Comparison of ENCODE assay signal across 8 mouse cellular contexts in genomic region chr14:54475941-54476844, GRCm38 (mm10). TPM values are rescaled to one million over a fixed set of nuclear protein-coding genes. Genes with fewer than 3 reads are reported as not detected.
DNase-seq lines count a peak whose midpoint lies in the region; ATAC-seq and TF ChIP-seq lines count a peak whose summit lies in the region.

Rem2 (plus strand) TSS chr14:54476100.

- H3K4me1 ChIP-seq in MEL (ENCODE audit: control insufficient read depth in 1 of 2, insufficient read depth in 2 of 2, low read length in 2 of 2): peaks cover 19 to 29% of the 10 kb centered on the region in 2 experiments
- peaks cover 21% of the 10 kb centered on the region for H3K4me1 ChIP-seq in embryonic facial prominence, embryonic 14.5 days (ENCODE audit: control insufficient read depth, insufficient read depth, low read length)
- H3K4me1 ChIP-seq in stomach, embryonic 15.5 days: peaks cover 26% of the 10 kb centered on the region

- H3K9ac ChIP-seq in MEL (ENCODE audit: control insufficient read depth, low read depth, low read length, poor library complexity, severe bottlenecking): peak within 1 kb of the TSS; percentile 49; the same call in 1 of the 2 replicates
- peak within 1 kb of the TSS; percentile 65 for H3K9ac ChIP-seq in embryonic facial prominence, embryonic 14.5 days (ENCODE audit: low read depth, low read length)
- peak within 1 kb of the TSS; percentile 27; the same call in 1 of the 2 replicates for H3K9ac ChIP-seq in stomach, embryonic 15.5 days

- peaks cover 0 to 22% of the 10 kb centered on the region in 2 experiments; a peak in 2 of 4 replicates for H3K36me3 ChIP-seq in MEL (ENCODE audit: control insufficient read depth in 1 of 2, insufficient read depth in 2 of 2, low read length in 2 of 2)
- 0 out of 2 replicates have a peak, but pooled peaks cover 5% of the 10 kb centered on the region for H3K36me3 ChIP-seq in embryonic facial prominence, embryonic 14.5 days (ENCODE audit: control insufficient read depth, insufficient read depth, low read length)
- H3K36me3 ChIP-seq in stomach, embryonic 15.5 days: peaks cover 4% of the 10 kb centered on the region; the same call in 1 of the 2 replicates

- no peaks in the 10 kb centered on the region for H3K27me3 ChIP-seq in MEL (ENCODE audit: control insufficient read depth in 1 of 2, insufficient read depth in 2 of 2, low read length in 2 of 2)
- H3K27me3 ChIP-seq in embryonic facial prominence, embryonic 14.5 days (replicated peaks; ENCODE audit: control insufficient read depth, insufficient read depth, low read length): peaks cover 27% of the 10 kb centered on the region
- H3K27me3 ChIP-seq in stomach, embryonic 15.5 days (replicated peaks): peaks cover 25% of the 10 kb centered on the region; the same call in 1 of the 2 replicates

- peak within 1 kb of the TSS; percentile 80 for H3K27ac ChIP-seq in MEL (ENCODE audit: control insufficient read depth, low read depth, low read length)
- H3K27ac ChIP-seq in embryonic facial prominence, embryonic 14.5 days (replicated peaks; ENCODE audit: low read depth, low read length): no peak within 1 kb of the TSS; the same call in 1 of the 2 replicates
- peak within 1 kb of the TSS; percentile 37; the same call in 1 of the 2 replicates for H3K27ac ChIP-seq in left cerebral cortex, adult 2 months
- no peak within 1 kb of the TSS for H3K27ac ChIP-seq in stomach, embryonic 15.5 days

- intact Hi-C loops in left cerebral cortex, adult 2 months (cut with DNase I): no loop called here

- H3K9me3 ChIP-seq in MEL (replicated peaks; ENCODE audit: insufficient read depth, low read length): no peaks in the 10 kb centered on the region
- no peaks in the 10 kb centered on the region for H3K9me3 ChIP-seq in embryonic facial prominence, embryonic 14.5 days (ENCODE audit: control insufficient read depth, low read length)
- no peaks in the 10 kb centered on the region for H3K9me3 ChIP-seq in stomach, embryonic 15.5 days

- no peak within 1 kb of the TSS for H3K4me3 ChIP-seq in MEL (ENCODE audit: control insufficient read depth in 1 of 2, insufficient read depth in 1 of 2, low read depth in 2 of 2, low read length in 2 of 2)
- peak within 1 kb of the TSS; percentile 46 for H3K4me3 ChIP-seq in embryonic facial prominence, embryonic 14.5 days (ENCODE audit: low read depth, low read length)
- H3K4me3 ChIP-seq in left cerebral cortex, adult 2 months: peak within 1 kb of the TSS; percentile 59
- peak within 1 kb of the TSS; percentile 44 for H3K4me3 ChIP-seq in stomach, embryonic 15.5 days (replicated peaks)

- no peaks in the 10 kb centered on the region for H3K79me2 ChIP-seq in MEL (ENCODE audit: control insufficient read depth, insufficient read depth, low read length, poor library complexity)

- TF ChIP-seq POLR2A in MEL (IDR thresholded peaks at IDR 0.05; ENCODE audit: control insufficient read depth in 1 of 2, insufficient read depth in 1 of 2, low read depth in 1 of 2, low read length in 2 of 2, poor library complexity in 1 of 2): no peak

- DNase-seq in MEL (ENCODE audit: low read depth, low spot score): no peak
- DNase-seq in adrenal gland, postnatal 25 days: peak; percentile 40
- DNase-seq in embryonic facial prominence, embryonic 14.5 days (ENCODE audit: low spot score): peak; percentile 85
- DNase-seq in induced T-regulatory cell, adult 2 months (ENCODE audit: low read depth): peak; percentile 43
- DNase-seq in left cerebral cortex, adult 2 months (ENCODE audit: extremely low spot score in 1 of 2, low spot score in 2 of 2): peak; percentile 53 to 68
- DNase-seq in lung, postnatal 36 days: peak; percentile 86
- DNase-seq in ovary, postnatal 10 days (ENCODE audit: low spot score): no peak

- peak within 1 kb of the TSS; percentile 88 for H3K4me2 ChIP-seq in embryonic facial prominence, embryonic 14.5 days (ENCODE audit: low read depth, low read length)
- H3K4me2 ChIP-seq in stomach, embryonic 15.5 days: peak within 1 kb of the TSS; percentile 84

- TF ChIP-seq RAD21 in MEL (IDR thresholded peaks at IDR 0.05; ENCODE audit: low read depth, low read length): no peak

- peak; percentile 77 for ATAC-seq in embryonic facial prominence, embryonic 14.5 days (ENCODE audit: low read depth)
- peak; percentile 70; the same call in 1 of the 2 replicates for ATAC-seq in stomach, embryonic 15.5 days (ENCODE audit: insufficient read depth, low FRiP score, low read depth)

- TF ChIP-seq EP300 in MEL (IDR thresholded peaks at IDR 0.05; ENCODE audit: low read depth in 1 of 2, low read length in 2 of 2): no peak

- under 1% methylated on average over 23 of the region's 23 CpGs for WGBS in embryonic facial prominence, embryonic 14.5 days
- 2% methylated on average over 23 of the region's 23 CpGs for WGBS in stomach, embryonic 15.5 days

- no peak for TF ChIP-seq CTCF in MEL (IDR thresholded peaks at IDR 0.05 in 2 of 3, conservative IDR thresholded peaks at IDR 0.05 in 1 of 3; ENCODE audit: control insufficient read depth in 1 of 3, insufficient read depth in 1 of 3, low read depth in 2 of 3, low read length in 3 of 3, poor library complexity in 1 of 3, severe bottlenecking in 1 of 3)
- no peak for TF ChIP-seq CTCF in left cerebral cortex, adult 2 months (IDR thresholded peaks at IDR 0.05)

TF ChIP-seq in MEL, 35 proteins besides CTCF, POLR2A, EP300 and RAD21:
- TF ChIP-seq BHLHE40 (IDR thresholded peaks at IDR 0.05; ENCODE audit: borderline replicate concordance, low read depth, low read length) (no peak), MAFK (IDR thresholded peaks at IDR 0.05; ENCODE audit: borderline replicate concordance, low read depth, low read length) (no peak), NELFE (IDR thresholded peaks at IDR 0.05; ENCODE audit: low read depth, low read length) (no peak), SIN3A (IDR thresholded peaks at IDR 0.05; ENCODE audit: low read length) (no peak), KAT2A (conservative IDR thresholded peaks at IDR 0.05; ENCODE audit: low read depth, low read length) (no peak), MYC (IDR thresholded peaks at IDR 0.05; ENCODE audit: low read depth, low read length) (no peak), MXI1 (IDR thresholded peaks at IDR 0.05; ENCODE audit: low read depth, low read length) (no peak), MYB (IDR thresholded peaks at IDR 0.05; ENCODE audit: low read depth, low read length) (no peak), CHD1 (IDR thresholded peaks at IDR 0.05; ENCODE audit: low read depth, low read length) (no peak), USF1 (IDR thresholded peaks at IDR 0.05; ENCODE audit: low read depth, low read length) (no peak), NRF1 (IDR thresholded peaks at IDR 0.05; ENCODE audit: insufficient read depth, low read depth, low read length, poor library complexity, severe bottlenecking) (no peak), HCFC1 (IDR thresholded peaks at IDR 0.05; ENCODE audit: low read depth, low read length) (no peak), MAX (IDR thresholded peaks at IDR 0.05; ENCODE audit: low read length) (no peak)

RNA-seq across cellular contexts. Expression of gene Rem2, which starts in this region (rescaled TPM):
- total RNA-seq in MEL (2012; rRNA removed): 28.6 and 38.8 TPM in 2 replicates
- polyA plus RNA-seq in MEL (2012; ENCODE audit: insufficient read depth in 1 of 2, insufficient read length in 2 of 2, low read depth in 1 of 2, low replicate concordance in 2 of 2, missing spikeins in 1 of 2): 1 to 10 TPM in 1 of 2 experiments, not detected in 1; 4.8 TPM
- total RNA-seq in adrenal gland, postnatal 25 days (2021): 0.64 and 0.67 TPM in 2 replicates
- 1.7 and 2.1 TPM in 2 replicates for polyA plus RNA-seq in embryonic facial prominence, embryonic 14.5 days (2014; fragmentation: Nextera tagmentation; extraction: Ambion mirVana)
- total RNA-seq in left cerebral cortex, adult 2 months (2021): 1 to 10 TPM; 3.2 to 7.2 TPM
- 1.6 and 2.3 TPM in 2 replicates for polyA plus RNA-seq in stomach, embryonic 15.5 days (2015; fragmentation: Nextera tagmentation; extraction: Ambion mirVana)

Comparison
In these comparisons a context has a peak if more than half of its experiments do, and no peak if none do; other contexts are left out.
1. Peak in DNase-seq in adrenal gland, postnatal 25 days; RNA of the gene not detected or under 1 TPM.
2. DNase-seq: peak in embryonic facial prominence, embryonic 14.5 days (single experiment), induced T-regulatory cell, adult 2 months (single experiment), left cerebral cortex, adult 2 months (2 of 2) and lung, postnatal 36 days (single experiment); none in MEL (single experiment) and ovary, postnatal 10 days (single experiment).
3. H3K27ac ChIP-seq: peak in MEL (single experiment) and left cerebral cortex, adult 2 months (single experiment); none in embryonic facial prominence, embryonic 14.5 days (single experiment) and stomach, embryonic 15.5 days (single experiment).
4. H3K4me3 ChIP-seq: peak in embryonic facial prominence, embryonic 14.5 days (single experiment), left cerebral cortex, adult 2 months (single experiment) and stomach, embryonic 15.5 days (single experiment); none in MEL (0 of 2).
5. Peak in every context shown above with its lines, with median percentiles within 50 percentile points of each other: H3K9ac ChIP-seq.